Mouse (Mus musculus): ENCODE data around the gene Ctsk.
"Not testable (repeated sequence)": the region's sequence is repeated elsewhere in the genome, so short reads cannot be mapped to it uniquely, and the experiment has no call there.

Gene Ctsk

GRCm38 (mm10) chr3:95524673-95525072, 25.6 kb downstream of the Ctsk start:
- no peak for DNase-seq (ENCODE audit: inconsistent ontology term)

- DNase-seq (ENCODE audit: inconsistent ontology term): no peak
These were observed 27.1 kb downstream of the Ctsk start for GRCm38 (mm10) chr3:95526111-95526510.

GRCm38 (mm10) chr3:95526622-95527211, 27.7 kb downstream of the Ctsk start, which contains the start of gene Ctss:
Gene Ctss, plus strand, starts transcription at chr3:95526786.
- no peak for DNase-seq (ENCODE audit: inconsistent ontology term)

DNA sequence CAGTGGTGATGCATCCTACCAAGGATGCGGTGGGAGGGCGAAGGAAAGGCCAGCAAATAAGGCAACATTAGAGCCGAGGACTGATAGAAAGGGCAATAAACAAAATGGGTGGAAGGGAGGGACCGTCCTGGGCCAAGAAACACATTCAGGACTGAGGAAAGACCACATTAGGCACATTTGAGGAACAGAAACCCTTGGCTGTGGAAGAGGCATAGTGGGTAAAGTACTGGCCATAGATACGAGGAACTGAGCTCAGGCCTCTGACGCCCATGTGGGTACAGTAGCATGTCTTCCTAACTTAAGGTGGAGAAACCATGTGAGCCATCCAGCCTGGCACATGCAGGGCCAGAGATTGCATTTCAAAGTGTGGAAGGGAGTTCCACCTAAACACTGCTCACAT, 30.8 kb downstream of the Ctsk start:
- DNase-seq (ENCODE audit: inconsistent ontology term): no peak

GRCm38 (mm10) chr3:95531025-95531424, 32.0 kb downstream of the Ctsk start:
- DNase-seq (ENCODE audit: inconsistent ontology term): no peak

- no peak for DNase-seq (ENCODE audit: inconsistent ontology term)
These were observed 34.3 kb downstream of the Ctsk start for GRCm38 (mm10) chr3:95533364-95533763.

DNA sequence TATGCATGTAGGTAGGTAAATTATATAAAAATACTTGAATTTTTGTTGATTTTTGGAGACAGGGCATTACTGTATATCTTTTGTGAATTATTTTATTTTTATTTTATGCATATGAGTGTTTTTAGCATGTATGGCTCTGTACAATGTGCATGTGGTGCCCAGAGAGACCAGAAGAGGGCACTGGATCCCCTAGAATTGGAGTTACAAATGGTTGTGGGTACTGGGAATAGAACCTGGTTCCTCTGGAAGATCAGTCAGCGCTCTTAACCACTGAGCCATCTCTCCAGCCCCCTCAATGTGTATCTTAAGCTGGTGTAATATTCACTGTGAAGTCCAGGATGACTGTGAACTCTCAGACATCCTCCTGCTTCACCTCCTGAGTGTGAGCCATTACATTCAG, 35.9 kb downstream of the Ctsk start:
- no peak for DNase-seq (ENCODE audit: inconsistent ontology term)

- no peak for DNase-seq (ENCODE audit: inconsistent ontology term)
These were observed 39.9 kb downstream of the Ctsk start for GRCm38 (mm10) chr3:95538936-95539335.

DNA sequence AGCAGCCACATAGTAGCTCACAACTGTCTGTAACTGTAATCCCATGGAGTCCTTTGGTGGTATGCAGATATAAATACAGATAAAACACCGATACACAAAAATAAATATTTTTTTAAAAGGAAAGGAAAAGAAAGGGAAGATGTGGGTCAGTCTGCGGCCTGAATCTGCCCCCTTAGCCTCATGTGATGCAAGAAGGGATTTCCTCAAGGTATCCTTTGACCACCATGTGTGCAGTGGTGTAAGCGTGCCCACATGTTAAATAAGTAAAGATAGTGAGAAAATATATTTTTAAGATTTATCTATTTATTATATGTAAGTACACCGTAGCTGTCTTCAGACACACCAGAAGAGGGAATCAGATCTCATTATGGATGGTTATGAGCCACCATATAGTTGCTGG, 40.8 kb downstream of the Ctsk start:
- no peak for DNase-seq (ENCODE audit: inconsistent ontology term)

GRCm38 (mm10) chr3:95541186-95541585, 42.1 kb downstream of the Ctsk start:
- DNase-seq (ENCODE audit: inconsistent ontology term): not testable (repeated sequence)

- no peak for DNase-seq (ENCODE audit: inconsistent ontology term)
These were observed 43.1 kb downstream of the Ctsk start for GRCm38 (mm10) chr3:95542171-95542570.

DNA sequence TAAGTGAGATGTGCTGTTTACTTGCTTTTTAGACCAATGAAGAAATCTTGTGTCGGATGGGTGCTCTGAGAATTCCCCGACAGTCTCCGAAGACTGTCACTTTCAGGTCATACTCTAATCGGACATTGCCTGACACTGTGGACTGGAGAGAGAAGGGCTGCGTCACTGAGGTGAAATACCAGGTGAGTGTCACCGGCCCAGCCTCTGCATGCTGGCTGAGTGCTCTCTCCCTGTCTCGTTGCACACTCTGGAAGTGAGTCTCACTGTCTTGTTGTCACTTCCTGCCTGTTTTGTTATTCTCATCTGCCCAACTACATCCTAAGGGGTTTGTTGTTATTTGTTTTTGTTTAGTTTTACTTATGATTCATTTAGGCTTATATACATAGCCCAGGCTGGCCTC, 43.9 kb downstream of the Ctsk start:
- no peak for DNase-seq (ENCODE audit: inconsistent ontology term)

GRCm38 (mm10) chr3:95550176-95550575, 51.1 kb downstream of the Ctsk start:
- no peak for DNase-seq (ENCODE audit: inconsistent ontology term)

DNA sequence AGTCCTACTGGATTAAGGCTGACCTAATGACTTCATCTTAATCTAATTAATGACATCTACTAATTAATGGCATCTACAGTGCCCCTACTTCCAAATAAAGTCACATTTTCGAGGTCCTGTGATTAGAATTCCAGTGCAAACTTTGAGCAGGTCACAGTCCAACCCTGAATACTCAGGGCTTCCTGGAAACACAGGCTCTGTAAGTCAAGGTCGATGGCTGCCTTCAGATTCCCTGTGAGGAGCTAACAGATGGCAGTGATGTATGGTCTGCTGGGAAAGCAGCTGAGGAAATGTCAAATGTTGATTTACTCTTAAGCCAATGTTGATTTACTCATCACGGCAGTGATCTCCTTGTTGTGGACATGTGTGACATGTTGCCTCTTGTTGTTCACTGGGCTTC, 54.9 kb downstream of the Ctsk start:
- no peak for DNase-seq (ENCODE audit: inconsistent ontology term)

Measured in Muller cell, postnatal 12 days (primary cell).